Mouse (Mus musculus): ENCODE measurements at regions not wholly inside any gene's neighbourhood (a gene's known extent, or its start where the extent isn't known, plus 50 kb on each side); places are given as distances from the start of the nearest gene placed in this dataset.

- peak in 1 of 2 experiments; percentile 2 for DNase-seq
These were observed 566.6 kb upstream of the Gm21863 start for GRCm38 (mm10) chr12:19387706-19388105.
